Mouse (Mus musculus) frontal cortex, postnatal 14 days (tissue): ENCODE measurements around the gene Myh9.

Source experiments
- DNase-seq, 2 experiments: peaks; one replicate each; pipeline ENCODE4 v3.0.0; 2022; ENCODE audit warnings: low spot score in 2 of 2

Gene Myh9

DNA sequence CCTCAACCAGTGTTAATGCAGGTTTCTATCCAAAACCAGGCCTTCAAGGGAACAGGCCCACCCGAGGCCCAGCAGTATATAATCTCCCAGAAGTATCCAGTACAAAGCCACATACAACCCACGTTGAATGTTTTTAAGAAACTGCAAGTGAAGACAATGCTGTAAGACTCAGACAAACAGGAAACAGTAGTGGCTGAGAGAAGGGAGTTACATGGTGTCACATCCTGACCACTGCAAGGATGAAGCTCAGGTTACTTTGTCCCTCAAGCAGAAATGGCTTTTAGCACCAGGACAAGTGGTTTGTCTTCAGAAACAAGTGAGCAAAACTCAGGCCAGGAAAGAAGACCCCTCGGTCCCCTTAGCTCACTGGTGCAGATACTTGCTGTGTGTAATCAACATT lies 52.8 kb downstream of the Myh9 start:
- no peak for DNase-seq

- no peak for DNase-seq
Measured at GRCm38 (mm10) chr15:77788356-77788755, 53.6 kb downstream of the Myh9 start.

GRCm38 (mm10) chr15:77785807-77786206 lies 56.2 kb downstream of the Myh9 start:
- no peak for DNase-seq

DNA sequence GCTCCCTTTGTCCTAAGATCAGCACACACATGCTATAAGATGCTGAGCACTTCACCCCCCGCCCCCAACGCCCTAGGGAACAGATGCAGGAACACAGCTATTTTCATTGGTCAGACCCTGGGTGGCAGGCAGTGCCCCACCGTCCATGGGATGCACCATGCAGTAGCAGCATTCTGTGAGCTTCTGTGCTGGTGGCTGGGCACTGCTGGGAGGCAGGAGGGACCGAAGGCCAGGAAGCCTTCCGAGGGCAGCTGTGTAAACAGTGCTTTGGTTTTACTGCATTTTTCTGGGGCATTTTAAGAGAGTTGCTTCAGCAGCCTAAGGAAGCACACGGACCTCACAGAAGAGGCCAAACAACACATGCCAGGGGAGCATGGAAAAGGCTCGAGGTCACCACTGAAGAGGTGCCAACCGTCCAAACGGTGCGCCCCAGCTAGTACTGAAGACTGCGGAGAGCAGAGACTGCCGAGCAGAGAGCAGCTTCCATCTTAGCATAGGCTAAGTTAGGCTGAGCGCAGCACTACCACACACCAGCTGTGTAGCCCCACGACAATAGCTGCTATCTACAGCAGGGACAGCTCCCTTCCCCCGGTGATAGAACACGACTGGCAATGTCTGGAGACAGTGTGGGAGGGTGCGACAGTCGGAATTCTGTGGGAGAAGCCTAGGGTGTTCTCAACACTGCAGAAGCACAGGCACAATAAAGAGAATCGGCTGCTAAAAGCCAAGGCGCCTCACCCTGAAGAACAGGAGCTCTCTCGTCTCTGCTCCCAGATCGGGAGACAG lies 57.7 kb downstream of the Myh9 start:
- peak; percentile 58 to 70 for DNase-seq

DNA sequence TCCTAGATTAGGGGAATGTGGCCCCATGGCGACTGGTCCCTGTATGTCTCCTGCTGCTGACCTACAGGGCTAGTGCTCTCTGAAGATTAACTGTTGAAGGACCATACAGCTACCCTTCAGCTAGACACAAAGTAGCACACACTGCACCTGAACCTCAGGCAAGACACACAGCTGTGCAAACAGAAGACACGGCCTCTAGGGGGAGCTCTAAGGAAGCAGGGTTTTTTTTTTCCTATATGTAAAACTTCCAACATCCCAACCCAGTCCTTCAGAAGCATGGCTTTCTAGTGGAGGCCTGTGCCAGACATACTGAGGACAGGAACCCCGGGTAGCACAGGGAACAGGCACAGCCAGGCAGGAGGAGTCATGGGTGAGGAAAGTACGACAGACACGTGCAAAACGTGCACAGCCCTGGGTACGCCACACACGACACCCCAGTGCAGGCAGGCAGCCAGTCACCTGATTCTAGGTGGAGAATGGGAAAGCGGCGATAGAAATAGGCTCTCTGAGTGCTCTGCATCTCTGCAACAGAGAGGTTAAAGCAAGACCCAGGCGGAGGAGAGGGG lies 59.4 kb downstream of the Myh9 start:
- no peak for DNase-seq

DNA sequence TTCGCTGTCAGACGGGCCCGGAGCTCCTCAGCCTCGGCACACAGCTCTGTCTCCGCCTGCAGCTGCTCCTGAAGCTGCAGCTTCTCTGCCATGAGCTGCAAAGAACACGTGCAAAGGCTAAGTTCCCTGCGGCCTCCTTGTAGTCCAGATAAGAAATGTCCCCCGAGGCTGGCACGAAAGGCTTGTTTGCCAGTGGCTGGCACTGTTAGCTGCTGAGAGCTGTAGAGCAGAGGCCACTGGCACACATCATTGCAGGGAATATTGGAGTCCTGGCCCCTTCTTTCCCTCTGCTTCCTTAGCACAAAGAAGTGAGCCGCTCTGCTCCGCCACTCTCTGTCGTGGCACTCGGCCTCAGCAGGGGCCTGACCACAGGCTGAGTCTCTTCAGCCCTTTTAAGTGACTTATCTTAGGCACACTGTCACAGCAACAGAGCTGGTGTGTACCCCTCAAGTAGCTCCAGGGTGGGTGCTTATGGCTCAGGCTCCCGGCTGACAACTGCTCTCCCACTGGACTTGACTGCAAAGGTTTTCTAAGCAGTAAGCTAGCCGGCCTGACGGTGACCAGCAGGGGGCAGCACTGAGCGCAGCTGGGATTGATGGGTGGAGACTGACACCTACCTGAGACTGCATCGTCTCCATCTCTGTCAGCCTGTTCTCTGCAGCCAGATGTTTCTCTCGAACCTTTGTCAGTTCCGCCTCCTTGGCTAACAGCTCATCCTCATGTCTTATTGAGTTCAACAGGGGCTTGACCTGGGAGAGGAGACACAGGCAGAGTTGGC lies 66.6 kb downstream of the Myh9 start:
- DNase-seq: peak in 1 of 2 experiments; percentile 63

DNA sequence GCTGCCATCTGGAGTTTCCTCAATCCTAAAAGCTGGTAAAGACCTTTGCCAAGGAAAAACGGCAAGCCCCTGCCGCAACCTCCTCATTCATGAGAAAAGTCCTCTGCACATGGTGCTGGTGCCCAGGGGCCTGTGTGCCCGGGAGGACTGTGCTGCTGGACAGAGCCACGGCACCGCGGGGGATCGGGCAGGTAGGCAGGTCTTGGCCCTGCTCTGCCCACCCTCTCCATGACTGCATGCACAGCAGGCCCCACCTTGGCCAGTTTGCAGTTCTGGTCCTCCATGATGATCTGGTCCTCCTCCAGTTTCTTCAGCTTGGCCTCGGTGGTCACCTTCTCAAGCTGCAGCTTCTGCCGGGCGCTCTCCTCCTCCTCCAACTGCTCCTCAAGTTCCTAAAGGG lies 67.7 kb downstream of the Myh9 start:
- DNase-seq: no peak

- no peak for DNase-seq
Measured at GRCm38 (mm10) chr15:77773099-77773915, 68.7 kb downstream of the Myh9 start.

DNA sequence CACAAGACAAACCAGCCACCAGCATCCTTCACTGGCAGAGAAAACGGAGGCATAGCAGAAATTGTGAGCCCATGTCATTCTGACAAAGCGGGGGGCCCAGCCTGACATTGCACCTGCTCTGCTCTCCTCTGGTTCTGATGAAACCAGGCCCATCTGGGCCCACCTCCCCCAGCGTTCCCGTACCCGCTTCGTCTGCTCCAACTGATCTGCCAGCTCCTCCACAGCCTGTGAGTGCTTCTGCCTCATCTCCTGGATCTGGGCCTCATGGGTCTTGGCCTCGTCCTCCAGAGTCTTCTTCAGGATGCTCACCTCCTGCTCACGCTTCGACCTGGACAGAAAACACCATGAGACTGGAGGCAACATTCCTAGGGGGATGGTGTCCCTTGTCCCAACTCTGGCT lies 71.0 kb downstream of the Myh9 start:
- no peak for DNase-seq

- no peak for DNase-seq
Measured at GRCm38 (mm10) chr15:77770341-77770740, 71.6 kb downstream of the Myh9 start.

GRCm38 (mm10) chr15:77766981-77767380 lies 75.0 kb downstream of the Myh9 start:
- no peak for DNase-seq

- DNase-seq: no peak
Measured at GRCm38 (mm10) chr15:77765484-77766093, 76.4 kb downstream of the Myh9 start.

- DNase-seq: no peak
Measured at GRCm38 (mm10) chr15:77764391-77765006, 77.5 kb downstream of the Myh9 start.

- no peak for DNase-seq
Measured at GRCm38 (mm10) chr15:77763702-77764101, 78.3 kb downstream of the Myh9 start.

DNA sequence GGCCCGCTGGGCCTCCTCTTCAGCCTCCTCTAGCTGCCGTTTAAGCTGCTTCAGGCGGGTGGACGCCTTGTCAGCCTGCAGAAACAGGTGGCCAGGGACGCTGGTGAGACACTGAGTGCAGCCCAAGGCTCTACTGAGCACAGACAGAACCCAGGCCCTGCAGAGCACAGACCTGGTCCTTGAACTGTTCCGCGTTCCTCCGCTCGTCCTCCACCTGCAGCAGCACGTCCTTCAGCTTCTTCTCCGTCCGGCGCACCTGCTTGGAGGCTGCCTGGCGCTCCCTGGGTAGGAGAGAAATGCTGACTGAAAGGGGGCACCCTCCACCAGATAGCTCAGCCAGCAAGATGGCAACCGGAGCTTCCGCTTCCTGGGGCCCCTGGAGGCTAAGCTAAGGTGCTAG lies 78.9 kb downstream of the Myh9 start:
- DNase-seq: no peak

GRCm38 (mm10) chr15:77761561-77762380 lies 80.2 kb downstream of the Myh9 start:
- DNase-seq: no peak

DNA sequence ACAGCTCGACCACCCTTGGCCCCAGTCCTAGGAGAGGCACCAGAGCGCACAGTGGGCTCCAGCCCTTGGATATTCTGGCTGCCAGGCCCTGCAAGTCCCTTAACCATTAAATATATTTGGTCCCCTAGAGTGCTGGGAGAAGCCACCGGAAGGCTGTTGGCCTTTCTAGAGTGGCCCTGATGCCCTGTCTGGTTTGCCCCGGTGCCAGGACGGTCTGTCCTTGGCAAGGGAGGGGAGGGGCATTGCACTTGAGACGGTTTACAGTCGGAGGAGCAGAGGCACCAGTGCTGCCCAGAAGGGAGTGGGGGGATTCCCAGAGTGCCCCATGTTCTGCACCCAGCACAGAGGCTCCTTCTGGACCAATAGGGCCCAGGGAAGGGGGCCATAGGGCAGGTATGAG lies 80.9 kb downstream of the Myh9 start:
- DNase-seq: no peak

- no peak for DNase-seq
Measured at GRCm38 (mm10) chr15:77760037-77760436, 81.9 kb downstream of the Myh9 start.

DNA sequence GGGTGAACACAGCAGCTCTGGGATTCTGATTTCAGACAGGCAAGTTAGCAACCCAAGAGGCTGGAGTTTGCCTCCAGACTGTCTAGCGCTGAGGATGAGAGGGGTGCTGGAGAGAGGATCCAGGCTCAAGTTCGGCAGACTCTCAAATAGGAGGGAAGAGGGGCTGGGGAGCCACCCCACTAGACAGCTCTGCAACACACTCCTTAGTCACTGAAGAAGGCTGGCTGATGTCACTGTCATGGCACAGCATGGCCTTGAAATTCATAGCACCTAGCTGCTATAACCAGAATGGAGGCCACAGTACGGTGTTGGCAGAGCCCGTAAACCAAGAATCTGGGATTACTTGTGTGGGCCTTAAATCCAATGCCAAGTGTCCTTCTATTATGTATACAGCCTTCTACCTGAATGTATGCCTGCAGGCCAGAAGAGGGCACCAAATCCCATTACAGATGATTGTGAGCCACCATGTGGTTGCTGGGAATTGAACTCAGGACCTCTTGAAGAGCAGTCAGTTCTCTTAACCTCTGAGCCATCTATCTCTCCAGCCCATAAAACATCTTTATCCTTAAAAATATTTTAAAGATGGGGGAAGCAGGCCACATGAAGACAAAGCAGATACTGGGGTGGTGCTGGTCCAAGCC lies 84.3 kb downstream of the Myh9 start:
- no peak for DNase-seq

- DNase-seq: peak in 1 of 2 experiments; percentile 62
Measured at GRCm38 (mm10) chr15:77756848-77757247, 85.1 kb downstream of the Myh9 start, which contains the start of gene Apol8. Apol8 (minus strand) TSS chr15:77757003.
